Mouse (Mus musculus): Measurements from ENCODE around the gene Akt1.

The Akt1 gene

DNA sequence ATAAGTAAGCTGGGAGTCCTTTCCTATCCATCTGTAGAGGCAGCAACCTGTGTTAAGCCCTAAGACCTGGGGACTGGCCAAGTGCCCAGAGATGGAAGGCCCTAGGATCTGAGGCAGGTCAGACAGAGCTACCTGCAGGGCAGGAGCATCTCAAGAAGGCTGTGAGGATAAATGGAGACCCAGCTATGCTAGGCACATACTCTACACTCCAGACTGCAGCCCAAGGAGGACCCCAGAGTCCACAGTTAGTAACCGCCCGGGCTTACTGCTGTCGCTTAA, 13.4 kb downstream of the Akt1 start:
- DNase-seq (ENCODE audit: low read depth, low spot score) = no peak

DNA sequence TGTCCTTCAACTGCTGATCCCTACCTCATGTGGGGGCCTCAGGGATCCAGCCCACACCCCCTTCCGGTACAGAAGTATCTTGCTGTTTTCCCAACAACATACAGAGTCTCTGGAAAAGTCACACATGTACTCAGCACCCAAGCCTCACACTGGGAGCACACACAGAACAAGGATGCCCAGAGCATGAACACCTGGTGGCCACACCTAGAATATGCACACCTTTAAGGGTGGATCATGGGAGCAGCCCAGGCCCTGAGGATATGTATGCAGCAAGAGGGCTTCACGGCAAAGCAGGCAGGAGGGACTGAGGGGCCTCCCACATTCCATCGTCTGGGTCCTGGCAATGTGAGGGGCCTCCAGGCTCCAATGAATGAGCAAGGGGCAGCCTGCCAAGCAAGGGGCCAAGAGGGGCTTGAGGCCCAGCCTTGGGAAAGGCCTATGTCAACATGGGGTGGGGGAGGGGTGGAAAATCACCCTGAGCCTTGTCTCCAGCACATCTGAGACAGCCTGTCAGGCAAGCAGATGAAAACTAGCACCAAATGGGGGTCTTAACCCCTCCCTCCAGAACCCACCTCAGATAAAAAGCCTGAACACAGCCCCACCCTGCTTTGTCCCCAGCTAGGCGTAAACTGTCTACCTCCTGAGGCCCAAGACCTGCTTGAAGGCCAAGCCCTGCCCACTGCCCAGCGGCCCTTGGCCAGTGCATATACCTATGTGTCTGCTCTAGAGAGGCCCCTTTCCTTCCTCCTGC, 13.9 kb downstream of the Akt1 start:
- no peak for DNase-seq (ENCODE audit: low read depth, low spot score)

DNA sequence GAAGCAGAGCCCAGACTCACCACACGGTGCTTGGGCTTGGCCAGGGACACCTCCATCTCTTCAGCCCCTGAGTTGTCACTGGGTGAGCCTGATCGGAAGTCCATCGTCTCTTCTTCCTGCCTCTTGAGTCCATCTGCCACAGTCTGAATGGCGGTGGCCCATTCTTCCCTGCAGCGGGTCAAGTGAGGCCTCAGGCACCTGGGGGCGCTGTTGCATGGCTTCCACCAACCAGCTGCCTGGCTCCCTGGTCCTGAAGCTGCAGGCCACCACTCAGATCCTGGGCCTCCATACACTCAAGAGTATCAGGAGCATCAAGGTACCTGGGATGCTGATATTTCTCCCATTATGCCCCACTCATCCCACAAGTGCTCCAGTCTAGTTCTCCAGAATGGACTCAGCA, 15.6 kb downstream of the Akt1 start:
- no peak for DNase-seq (ENCODE audit: low read depth, low spot score)

DNA sequence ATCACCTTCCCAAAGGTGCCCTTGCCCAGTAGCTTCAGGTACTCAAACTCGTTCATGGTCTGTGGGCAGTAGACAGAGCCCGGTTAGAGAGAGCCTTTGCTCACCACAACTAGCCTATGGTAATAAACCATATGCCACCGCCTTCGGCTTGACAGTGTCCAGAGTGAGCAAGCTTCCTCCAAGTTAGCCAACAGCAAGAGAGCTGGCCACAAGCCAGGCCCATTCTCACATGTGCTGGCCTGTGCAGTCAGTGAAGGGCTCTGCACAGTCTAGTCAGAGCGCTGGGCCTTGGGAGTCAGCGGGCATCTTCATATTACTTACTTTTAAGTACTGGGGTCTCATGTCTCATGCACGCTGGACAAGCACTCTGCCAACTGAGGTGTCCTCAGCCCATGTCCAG, 16.1 kb downstream of the Akt1 start:
- DNase-seq (ENCODE audit: low read depth, low spot score) = no peak

DNA sequence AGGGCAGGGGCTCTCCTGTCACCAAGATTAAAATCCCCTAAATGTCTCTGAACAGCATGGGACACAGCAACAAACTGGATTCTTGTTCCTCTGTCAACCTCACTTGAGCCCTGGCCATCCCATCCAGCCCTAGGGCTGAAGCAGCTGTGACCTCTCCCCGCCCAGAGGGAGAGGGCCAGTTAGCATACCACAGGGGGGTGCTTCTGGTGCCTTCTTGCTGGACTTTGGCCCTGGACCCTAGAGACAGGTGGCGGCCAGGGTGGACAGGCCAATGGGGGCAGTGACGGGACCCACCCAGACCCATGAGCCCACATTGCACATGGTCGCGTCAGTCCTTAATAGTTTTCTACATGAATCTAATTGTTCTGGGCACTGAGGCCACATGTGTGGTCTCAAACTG, 20.6 kb downstream of the Akt1 start:
- no peak for DNase-seq (ENCODE audit: low read depth, low spot score)

DNA sequence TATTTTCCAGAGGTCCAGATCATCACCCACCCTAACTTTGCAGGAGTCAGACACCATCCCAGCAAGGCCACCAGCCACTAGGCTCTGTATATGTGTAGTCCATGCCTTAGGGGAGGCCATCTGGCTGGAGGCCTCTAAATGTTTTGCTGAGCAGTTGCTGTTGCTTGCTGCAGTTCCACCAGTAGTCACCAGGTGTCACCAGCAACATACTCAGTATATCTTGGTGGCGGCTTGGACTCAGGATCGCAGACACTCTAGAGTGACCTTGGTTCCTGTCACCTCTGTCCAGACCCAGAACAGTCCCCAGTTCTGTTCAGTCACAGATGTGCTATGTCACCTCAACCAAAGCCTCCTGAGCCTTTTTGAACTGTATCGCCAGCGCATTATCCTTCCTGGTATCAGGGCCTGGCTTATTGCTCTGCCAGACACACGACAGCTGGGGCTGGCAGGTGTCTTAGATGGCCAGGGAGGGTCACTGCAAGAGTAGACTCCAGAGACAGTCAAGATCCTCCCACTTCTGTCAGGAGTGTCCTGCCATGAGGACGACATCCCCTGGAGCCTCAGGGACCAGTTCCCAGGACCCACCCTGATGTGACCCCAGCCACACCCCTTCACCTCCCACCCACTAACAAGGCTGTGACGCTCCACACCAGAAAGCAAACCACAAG, 21.4 kb downstream of the Akt1 start:
- peak; percentile 72 for DNase-seq (ENCODE audit: low read depth, low spot score)

DNA sequence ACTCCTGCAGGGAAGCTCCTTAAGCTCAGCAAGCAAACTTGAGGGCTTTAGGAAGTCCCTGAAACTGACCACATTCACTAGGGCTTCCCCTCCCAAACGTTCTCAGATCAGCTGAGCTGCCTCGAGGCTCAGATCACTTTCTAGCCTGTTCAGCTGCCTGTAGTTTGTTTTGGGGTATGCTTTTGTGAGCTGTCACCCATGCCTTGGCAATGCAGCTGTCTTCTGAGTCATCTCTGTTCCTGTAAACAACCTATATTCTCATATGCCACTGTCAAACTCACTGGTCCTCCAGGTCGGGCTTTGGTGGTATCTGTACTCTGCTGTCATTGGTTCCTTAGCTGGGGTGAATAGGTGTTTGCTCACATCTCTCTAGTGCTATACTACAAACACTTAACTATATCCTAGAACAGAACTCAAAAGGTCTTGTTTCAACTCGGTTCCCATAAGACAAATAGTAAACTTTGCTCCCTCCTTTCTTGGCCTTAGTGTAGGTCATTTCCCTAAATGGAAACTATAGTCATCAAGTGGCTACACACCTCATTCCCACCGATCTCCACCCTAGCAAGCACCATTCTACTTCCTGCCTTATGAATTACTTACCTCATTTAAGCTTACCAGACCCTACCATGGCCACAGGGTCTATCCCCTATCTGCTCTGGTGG, 22.8 kb downstream of the Akt1 start:
- no peak for DNase-seq (ENCODE audit: low read depth, low spot score)

DNA sequence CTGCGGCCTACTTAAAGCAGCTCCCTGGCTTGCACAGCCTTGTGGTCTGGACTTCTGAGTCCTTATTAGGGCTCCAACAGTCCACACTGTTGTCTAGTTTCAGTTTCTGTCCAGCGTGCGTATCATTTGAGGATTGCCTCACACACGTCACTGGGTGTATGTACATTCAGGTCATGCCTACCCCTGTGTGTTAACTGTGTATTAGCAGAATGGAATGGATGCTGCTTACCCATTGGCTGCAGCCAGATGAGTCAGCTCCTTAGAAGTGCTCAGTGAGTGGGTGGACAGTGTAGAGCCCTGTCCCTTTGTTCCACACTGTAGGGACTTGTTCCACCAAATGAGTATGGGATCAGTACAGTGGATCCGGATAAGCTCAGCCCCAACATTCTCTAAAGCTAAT, 26.6 kb downstream of the Akt1 start:
- no peak for DNase-seq (ENCODE audit: low read depth, low spot score)

DNA sequence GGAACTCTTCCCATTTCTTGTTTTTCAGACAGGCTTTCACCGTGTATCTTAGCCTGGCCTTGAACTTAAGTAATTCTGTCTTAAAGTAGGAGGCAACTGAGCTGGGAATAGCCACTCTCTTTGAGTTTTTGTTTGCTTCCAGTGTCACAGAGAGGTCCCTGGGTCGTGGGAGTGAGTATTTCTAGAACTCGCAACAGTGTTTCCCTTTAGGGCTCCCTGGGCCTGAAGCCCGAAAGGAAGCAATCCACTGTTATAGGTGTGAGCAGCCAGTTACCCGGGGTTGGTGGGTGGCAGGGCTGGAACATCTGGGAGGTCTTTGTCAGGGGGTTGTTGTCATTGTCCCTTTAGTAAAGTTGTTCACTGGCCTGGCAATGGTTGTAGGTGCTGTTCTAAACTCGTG, 28.5 kb downstream of the Akt1 start:
- no peak for DNase-seq (ENCODE audit: low read depth, low spot score)

DNA sequence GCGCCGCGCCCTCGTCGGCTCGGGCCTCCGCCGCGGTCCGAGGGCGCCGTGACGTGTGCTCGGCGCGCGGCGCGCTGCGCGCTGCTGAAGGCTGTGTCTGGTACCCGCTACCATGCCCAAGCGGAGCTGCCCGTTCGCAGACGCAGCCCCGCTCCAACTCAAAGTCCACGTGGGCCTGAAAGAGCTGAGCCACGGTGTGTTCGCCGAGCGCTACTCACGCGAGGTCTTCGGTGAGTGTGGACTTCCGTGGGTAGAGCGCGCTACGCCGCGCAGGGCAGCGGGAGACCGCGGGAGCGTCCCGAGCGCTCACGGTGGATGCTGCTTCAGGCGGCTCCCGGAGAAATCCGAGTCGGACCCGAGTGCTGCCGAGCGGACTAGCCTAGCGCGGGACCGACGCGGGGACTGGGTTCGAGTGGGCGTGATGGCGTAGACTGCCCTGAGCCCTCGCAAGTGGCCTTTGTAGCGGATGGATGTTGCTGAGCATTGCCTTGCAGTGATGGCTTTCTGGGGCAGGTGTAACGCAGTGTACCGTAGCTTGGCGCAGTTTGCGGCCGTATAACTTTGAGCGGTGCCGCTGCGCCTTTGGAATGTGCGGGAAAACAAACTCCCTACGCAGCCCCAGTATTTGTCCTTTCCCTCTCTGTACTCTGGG, 29.7 kb downstream of the Akt1 start:
- no peak for DNase-seq (ENCODE audit: low read depth, low spot score)

DNA sequence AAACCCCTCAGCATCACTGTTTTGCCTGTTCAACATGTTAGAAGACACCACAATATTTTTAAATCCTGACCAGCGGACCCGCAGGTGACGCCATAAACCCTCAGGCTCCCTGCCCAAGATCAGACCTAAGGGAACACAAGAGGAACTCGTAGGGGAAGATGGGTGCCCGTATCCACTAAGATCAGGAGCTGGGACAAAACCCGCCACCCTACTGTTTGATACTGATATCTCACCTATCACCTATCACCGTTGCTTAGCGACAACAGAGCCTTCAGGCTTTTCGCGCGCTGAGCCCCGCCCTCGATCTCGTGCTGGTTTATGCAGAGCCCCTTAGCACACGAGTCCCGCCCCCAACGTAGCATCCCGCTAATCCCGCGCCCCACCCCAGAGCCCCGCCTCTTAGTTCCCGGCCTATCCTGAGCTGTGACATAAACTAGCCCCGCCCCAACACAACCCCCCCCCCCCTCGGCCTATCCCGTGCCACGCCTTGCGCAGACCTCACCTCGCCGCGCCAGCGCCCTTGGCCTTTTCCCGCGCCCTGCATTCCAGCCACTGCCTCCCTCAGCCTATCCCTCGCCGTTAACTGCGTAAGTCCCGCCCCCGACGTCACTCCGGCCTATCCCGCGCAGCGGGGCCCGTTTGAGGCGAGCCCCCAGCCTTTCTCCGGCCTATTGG, 30.4 kb downstream of the Akt1 start, which contains the start of gene Siva1:
Gene Siva1 (plus strand): TSS at position 500 of the 675 bp plus-strand sequence.
- DNase-seq (ENCODE audit: low read depth, low spot score) = peak; percentile 98

DNA sequence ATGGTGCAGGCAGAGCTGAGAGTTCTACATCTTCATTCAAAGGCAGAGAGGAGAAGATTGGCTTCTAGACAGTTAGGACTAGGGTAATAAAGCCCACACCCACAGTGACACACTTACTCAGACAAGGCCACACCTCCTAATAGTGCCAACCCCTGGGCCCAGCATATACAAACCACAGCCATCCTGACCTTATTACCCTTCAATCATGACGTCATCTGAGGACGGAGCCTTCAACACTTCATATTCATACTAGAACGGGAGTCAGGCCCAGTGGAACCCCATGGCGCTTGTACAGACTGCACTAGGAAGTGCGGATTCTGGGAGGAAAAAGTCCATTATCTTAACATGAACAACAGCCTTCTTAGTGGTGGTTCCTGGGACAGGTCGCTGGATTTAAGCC, 31.6 kb downstream of the Akt1 start:
- no peak for DNase-seq (ENCODE audit: low read depth, low spot score)

DNA sequence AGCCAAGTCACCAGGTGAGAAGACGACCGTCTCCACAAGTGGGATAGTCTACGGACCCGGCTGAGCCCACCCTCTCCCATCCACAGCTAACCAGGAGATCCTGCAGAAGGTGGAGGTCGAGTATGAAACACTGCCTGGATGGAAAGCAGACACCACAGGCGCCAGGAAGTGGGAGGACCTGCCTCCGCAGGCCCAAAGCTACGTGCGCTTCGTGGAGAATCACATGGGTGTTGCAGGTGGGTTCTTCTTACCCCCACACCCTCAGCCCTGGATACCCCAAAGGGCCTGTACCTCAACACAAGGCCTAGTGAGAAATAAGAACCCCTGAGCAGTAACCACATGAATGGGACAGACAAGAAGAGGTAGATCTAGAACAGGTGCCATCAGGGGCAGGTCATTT, 35.2 kb downstream of the Akt1 start:
- DNase-seq (ENCODE audit: low read depth, low spot score) = no peak

DNA sequence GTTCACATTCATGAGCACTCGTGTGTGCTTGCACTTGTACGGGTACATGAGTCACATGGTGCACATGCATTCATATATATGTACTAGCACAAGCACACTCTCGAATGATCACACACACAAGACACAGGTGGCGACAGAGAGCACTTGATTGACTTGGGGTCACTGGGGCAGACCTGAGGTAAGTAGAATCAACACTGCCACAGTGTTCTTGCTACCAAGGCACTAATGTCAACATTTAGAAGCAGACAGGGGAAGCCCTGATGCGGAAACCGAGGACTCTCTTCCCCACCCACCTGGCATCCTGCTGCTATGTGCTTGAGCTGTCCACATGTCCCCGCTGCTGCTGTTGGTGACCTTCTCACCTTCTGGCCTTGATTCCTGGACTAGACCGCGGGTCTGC, 41.0 kb downstream of the Akt1 start:
- DNase-seq (ENCODE audit: low read depth, low spot score) = no peak

DNA sequence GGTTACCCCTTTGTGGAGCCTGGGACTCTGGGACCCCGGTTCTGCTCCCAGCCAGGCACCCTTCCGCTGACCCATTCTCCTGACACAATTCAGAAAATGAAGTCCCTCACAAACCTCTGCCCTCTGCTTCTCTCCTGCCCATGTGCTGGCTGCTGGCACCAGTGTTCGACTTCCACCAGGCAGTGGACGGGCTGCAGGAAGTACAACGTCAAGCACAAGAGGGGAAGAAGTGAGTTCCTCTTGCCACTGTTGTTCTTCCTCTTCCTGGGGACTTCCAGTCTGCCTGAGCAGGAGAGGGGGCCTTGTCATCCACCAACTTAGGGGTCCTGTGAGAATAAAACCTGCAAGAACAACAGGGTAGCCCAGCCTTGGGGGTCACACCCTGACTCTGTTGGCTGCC, 41.8 kb downstream of the Akt1 start:
- no peak for DNase-seq (ENCODE audit: low read depth, low spot score)

DNA sequence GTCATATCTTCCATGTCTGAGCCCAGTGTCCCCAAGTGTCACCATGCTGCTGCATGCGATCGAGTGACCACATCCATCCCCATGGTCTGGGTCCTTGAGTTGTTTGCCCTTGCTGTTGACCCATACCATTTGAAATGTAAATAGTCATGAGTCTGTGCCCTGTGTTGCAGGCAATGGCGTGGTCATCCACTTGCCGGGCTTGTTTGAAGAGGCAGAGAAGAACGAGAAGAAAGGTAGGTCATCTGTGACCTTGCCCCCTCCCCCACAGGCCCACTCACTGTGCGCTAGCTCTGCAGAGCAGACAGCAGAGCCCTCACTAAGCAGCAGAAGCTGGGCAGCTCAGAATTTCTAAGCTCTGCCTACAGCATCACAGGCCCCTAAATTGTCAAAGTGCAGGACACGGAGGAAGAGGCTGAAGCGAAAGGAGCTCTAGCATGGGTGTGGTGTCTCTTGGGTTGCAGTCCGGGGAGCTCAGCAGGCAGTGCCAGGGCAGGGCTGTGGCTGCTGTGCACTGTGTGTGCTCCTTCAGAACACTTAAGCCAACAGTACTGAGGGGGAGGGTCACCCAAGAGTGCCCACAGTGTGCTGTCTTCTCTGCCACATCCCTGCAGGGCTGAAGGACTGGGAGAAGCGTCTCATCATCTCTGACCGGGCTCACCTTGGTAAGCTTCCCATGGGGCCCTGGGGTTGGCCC, 42.5 kb downstream of the Akt1 start:
- no peak for DNase-seq (ENCODE audit: low read depth, low spot score)

DNA sequence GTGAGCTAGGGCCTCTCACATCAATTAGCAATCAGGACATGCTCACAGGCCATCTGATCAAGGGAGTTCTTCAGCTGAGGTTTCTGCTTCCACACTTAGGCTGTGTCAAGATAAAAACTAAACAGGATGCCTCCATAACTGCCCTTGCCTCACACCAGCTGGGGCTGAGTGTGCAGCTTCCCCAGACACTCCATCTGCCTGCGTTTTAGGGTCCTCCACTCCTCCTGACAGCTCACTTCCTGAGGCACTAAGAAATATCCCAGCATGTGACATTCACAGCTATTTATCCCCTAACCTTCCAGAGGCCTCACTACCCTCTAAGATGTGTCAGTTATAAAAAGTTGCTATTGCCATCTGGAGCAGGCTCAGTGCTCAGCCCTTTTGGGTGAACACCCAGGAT, 43.2 kb downstream of the Akt1 start:
- DNase-seq (ENCODE audit: low read depth, low spot score) = no peak

DNA sequence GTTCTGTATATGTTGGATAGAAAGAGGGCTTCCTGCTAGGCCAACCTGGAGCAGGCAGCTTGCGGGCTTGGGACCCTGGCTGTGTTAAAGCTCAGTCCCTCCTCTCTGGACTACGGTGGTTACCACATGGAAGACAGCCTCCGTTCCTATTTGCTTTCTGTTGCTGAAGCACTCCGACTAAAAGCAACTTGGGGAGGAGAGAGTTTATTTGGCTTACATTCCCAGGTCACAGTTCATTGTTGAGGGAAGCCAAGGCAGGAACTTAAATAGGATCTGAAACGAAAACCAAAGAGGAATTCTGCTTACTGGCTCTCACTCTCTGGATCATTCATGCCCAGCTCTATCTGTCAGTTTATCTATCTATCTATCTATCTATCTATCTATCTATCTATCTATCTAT, 43.9 kb downstream of the Akt1 start:
- DNase-seq (ENCODE audit: low read depth, low spot score) = no peak

DNA sequence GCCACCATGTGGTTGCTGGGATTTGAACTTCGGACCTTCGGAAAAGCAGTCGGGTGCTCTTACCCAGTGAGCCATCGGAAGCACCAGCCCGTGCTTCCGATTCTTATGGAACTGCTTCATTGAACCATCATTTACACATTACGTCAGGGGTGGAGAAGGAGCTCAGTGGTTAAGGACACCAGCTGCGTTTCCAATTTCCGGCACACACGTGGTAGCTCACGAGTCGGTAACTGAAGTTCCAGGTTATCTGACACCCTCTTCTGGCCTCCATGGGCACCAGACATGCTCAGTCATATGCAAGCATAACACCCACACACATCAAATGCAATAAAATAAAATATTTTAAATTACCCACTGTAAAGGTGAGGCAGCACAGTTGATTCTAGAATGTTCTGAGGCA, 44.7 kb downstream of the Akt1 start:
- no peak for DNase-seq (ENCODE audit: low read depth, low spot score)

DNA sequence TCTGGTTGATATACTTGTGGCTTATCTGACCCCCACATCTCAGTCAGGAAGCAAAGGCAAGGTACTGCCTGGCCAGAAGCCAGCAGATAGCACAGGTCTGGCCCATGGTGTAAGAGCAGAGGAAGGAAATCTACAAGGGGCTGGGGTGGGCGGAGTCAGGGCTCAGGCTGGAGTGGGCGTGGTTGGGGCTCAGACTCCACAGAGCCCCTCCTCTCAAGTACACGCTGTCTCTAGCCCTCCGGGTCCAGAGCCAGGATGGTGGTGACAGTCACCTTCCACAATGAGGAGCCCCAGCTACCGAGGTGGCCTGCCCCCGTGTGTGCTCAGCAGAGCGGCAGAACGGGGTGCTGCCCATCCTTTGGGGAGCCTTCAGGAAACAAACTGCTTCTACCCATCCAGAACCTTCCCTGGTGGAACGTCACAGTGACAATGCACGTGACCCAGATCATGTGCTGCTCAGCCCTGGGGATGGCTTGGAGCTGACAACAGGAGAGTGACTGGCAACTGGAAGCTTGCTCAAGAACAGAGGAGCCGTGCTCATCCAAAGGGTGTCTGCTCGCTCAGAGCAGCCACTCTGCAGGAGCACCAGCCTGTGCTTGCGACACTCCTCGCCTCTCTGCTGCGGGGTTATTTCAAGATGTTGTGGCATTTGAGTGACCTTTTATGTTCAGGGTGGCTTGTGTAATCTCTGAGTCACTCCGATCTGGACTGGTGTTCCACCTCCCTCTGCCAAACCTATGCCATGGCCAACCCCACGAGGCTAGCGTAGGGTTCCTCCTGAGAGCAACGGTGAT, 45.6 kb downstream of the Akt1 start:
- DNase-seq (ENCODE audit: low read depth, low spot score) = no peak

DNA sequence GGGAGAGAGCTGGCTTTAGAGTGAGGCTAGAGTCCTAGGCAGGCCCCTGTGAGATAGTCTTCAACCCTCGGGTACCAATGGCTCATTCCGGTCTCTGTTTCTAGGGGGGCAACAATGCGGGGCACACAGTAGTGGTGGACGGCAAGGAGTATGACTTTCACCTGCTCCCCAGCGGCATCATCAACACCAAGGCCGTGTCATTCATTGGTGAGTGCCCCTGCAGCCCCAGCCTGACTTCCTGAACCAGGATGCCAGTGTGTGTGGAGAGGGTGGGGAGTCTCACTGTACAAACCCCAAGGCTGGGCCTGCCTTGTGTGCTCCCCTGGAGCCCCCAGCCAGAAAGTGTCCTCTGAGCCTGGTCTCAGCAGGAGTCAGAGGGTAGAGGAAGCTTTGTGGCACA, 46.5 kb downstream of the Akt1 start:
- DNase-seq (ENCODE audit: low read depth, low spot score) = no peak

Measured in retina, adult 2 months (tissue).